Mouse (Mus musculus) ES-Bruce4 (cell line): Measurements from ENCODE around the gene Hspa2.

Experiments used
- CTCF ChIP-seq: IDR thresholded peaks from one replicate; pipeline ENCODE4 v1.8.1; 2011; ENCODE audit warnings: low read depth, low read length
- EP300 ChIP-seq: IDR thresholded peaks from 2 replicates; pipeline ENCODE4 v1.6.1; 2011; ENCODE audit warnings: low read depth, low read length; ENCODE audit not compliant: insufficient read depth

DNA sequence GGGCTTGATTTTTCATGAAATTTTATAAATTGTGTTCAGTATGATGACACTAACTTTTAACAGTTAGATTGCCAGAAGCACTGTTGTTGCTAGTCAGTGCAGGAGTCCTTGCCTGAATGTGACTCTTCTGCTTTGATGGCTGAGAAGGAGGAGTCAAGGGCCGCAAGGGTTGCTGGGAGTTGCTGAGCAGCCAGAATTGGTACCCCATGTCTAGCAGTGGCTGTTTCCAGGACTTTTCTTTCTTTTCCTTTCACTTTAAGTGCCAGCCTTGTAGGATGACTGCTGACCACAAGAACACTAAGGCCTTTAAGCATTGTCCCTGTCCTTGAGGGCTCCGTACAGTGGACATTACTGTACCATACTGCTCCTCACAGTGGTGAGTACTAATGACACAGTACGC lies 26.2 kb upstream of the Hspa2 start:
- no peak for TF ChIP-seq CTCF
- no peak for TF ChIP-seq EP300
